Mouse (Mus musculus): ENCODE measurements around the gene Pole4. TPM values are rescaled to one million over a fixed set of nuclear protein-coding genes. Genes with fewer than 3 reads are reported as not detected.

Gene Pole4
- polyA plus RNA-seq (2012; rRNA removed), result 41.6 and 44.6 TPM in 2 replicates

GRCm38 (mm10) chr6:82705221-82705620 is at the start of gene Pole4:
Gene Pole4, minus strand, starts transcription at chr6:82705365.
- DNase-seq (ENCODE audit: extremely low spot score in 1 of 2, low spot score in 1 of 2), result no peak

GRCm38 (mm10) chr6:82754769-82755168 is 49.6 kb upstream of the Pole4 start:
- DNase-seq (ENCODE audit: extremely low spot score in 1 of 2, low spot score in 1 of 2), result no peak

- DNase-seq (ENCODE audit: extremely low spot score in 1 of 2, low spot score in 1 of 2), result no peak
Measured at GRCm38 (mm10) chr6:82753638-82754361, 48.6 kb upstream of the Pole4 start.

GRCm38 (mm10) chr6:82753061-82753460 is 47.9 kb upstream of the Pole4 start:
- DNase-seq (ENCODE audit: extremely low spot score in 1 of 2, low spot score in 1 of 2), result no peak

GRCm38 (mm10) chr6:82751791-82752190 is 46.6 kb upstream of the Pole4 start:
- DNase-seq (ENCODE audit: extremely low spot score in 1 of 2, low spot score in 1 of 2), result no peak

GRCm38 (mm10) chr6:82751031-82751430 is 45.9 kb upstream of the Pole4 start:
- no peak for DNase-seq (ENCODE audit: extremely low spot score in 1 of 2, low spot score in 1 of 2)

- no peak for DNase-seq (ENCODE audit: extremely low spot score in 1 of 2, low spot score in 1 of 2)
Measured at GRCm38 (mm10) chr6:82750063-82750462, 44.9 kb upstream of the Pole4 start.

- no peak for DNase-seq (ENCODE audit: extremely low spot score in 1 of 2, low spot score in 1 of 2)
Measured at GRCm38 (mm10) chr6:82748106-82748672, 43.0 kb upstream of the Pole4 start.

GRCm38 (mm10) chr6:82747085-82747484 is 41.9 kb upstream of the Pole4 start:
- DNase-seq (ENCODE audit: extremely low spot score in 1 of 2, low spot score in 1 of 2), result no peak

GRCm38 (mm10) chr6:82744553-82744952 is 39.4 kb upstream of the Pole4 start:
- no peak for DNase-seq (ENCODE audit: extremely low spot score in 1 of 2, low spot score in 1 of 2)

GRCm38 (mm10) chr6:82741518-82741880 is 36.3 kb upstream of the Pole4 start:
- DNase-seq (ENCODE audit: extremely low spot score in 1 of 2, low spot score in 1 of 2), result no peak

GRCm38 (mm10) chr6:82740868-82741517 is 35.8 kb upstream of the Pole4 start:
- DNase-seq (ENCODE audit: extremely low spot score in 1 of 2, low spot score in 1 of 2), result no peak

GRCm38 (mm10) chr6:82740269-82740668 is 35.1 kb upstream of the Pole4 start:
- peak; percentile 21 to 91 for DNase-seq (ENCODE audit: extremely low spot score in 1 of 2, low spot score in 1 of 2)

- no peak for DNase-seq (ENCODE audit: extremely low spot score in 1 of 2, low spot score in 1 of 2)
Measured at GRCm38 (mm10) chr6:82737634-82738540, 32.7 kb upstream of the Pole4 start.

- DNase-seq (ENCODE audit: extremely low spot score in 1 of 2, low spot score in 1 of 2), result peak in 1 of 2 experiments; percentile 19
Measured at GRCm38 (mm10) chr6:82736626-82737600, 31.7 kb upstream of the Pole4 start.

GRCm38 (mm10) chr6:82735347-82735746 is 30.2 kb upstream of the Pole4 start:
- peak in 1 of 2 experiments; percentile 20 for DNase-seq (ENCODE audit: extremely low spot score in 1 of 2, low spot score in 1 of 2)

GRCm38 (mm10) chr6:82728635-82729034 is 23.5 kb upstream of the Pole4 start:
- DNase-seq (ENCODE audit: extremely low spot score in 1 of 2, low spot score in 1 of 2), result no peak

- no peak for DNase-seq (ENCODE audit: extremely low spot score in 1 of 2, low spot score in 1 of 2)
Measured at GRCm38 (mm10) chr6:82727206-82727605, 22.0 kb upstream of the Pole4 start.

GRCm38 (mm10) chr6:82723321-82723720 is 18.2 kb upstream of the Pole4 start:
- no peak for DNase-seq (ENCODE audit: extremely low spot score in 1 of 2, low spot score in 1 of 2)

- no peak for DNase-seq (ENCODE audit: extremely low spot score in 1 of 2, low spot score in 1 of 2)
Measured at GRCm38 (mm10) chr6:82716126-82716525, 11.0 kb upstream of the Pole4 start.
